Mouse (Mus musculus): ENCODE measurements around the gene Sytl1.

DNA sequence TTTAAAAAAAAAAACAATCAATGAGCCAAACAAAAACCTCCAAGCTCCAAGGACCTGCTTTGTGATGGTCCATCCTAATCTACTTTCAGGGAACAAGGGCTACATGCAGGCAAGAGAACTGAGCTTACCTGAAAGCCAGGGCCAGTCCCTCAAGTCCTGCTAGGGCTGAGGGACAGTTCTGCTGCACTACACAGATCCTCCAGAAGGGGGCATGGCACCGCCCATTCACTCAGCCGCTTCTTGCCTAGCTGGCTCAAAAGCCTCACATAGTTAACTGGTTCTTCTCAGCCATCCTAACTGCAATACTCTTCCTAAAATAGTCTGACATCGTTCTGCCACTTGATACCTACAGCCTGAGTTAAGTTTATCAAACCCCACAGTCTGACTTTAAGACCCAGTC lies 44.4 kb upstream of the Sytl1 start:
- peak; percentile 73 for TF ChIP-seq CTCF (IDR thresholded peaks at IDR 0.05; ENCODE audit: control insufficient read depth, insufficient read depth, low read length)
- no peak for TF ChIP-seq POLR2A (IDR thresholded peaks at IDR 0.05; ENCODE audit: borderline replicate concordance, control insufficient read depth, low read depth, low read length)

Measured in bone marrow, adult 2 months (tissue).